Mouse (Mus musculus) hindbrain, embryonic 15.5 days (tissue): ENCODE measurements at regions not wholly inside any gene's neighbourhood (a gene's known extent, or its start where the extent isn't known, plus 50 kb on each side); places are given as distances from the start of the nearest gene placed in this dataset.
A peak's percentile ranks its signal among the peaks of the same experiment; 100 is the strongest.

ENCODE experiments used
- ATAC-seq: fragments of 200-750 bp; cut with Nextera tagmentation; 2 replicates; pipeline ENCODE4 v1.8.0; 2017; ENCODE audit warnings: low read depth, moderate number of reproducible peaks, moderate TSS enrichment; ENCODE audit not compliant: low FRiP score
- H3K27ac ChIP-seq: fragments of 300-500 bp; sonication (generic); replicated peaks from 2 replicates; pipeline ENCODE4 v1.5.1; 2015; ENCODE audit warnings: mild to moderate bottlenecking, inconsistent platforms
- H3K27me3 ChIP-seq: fragments of 300-500 bp; sonication (generic); 2 replicates; pipeline ENCODE4 v1.6.1; 2015; ENCODE audit warnings: control low read depth, inconsistent platforms
- H3K36me3 ChIP-seq: fragments of 300-500 bp; sonication (generic); 2 replicates; pipeline ENCODE4 v1.6.1; 2015; ENCODE audit warnings: control low read depth, inconsistent platforms
- H3K4me1 ChIP-seq: fragments of 300-500 bp; sonication (generic); replicated peaks from 2 replicates; pipeline ENCODE4 v1.6.1; 2015; ENCODE audit warnings: control low read depth, inconsistent platforms
- H3K4me2 ChIP-seq: fragments of 300-500 bp; sonication (generic); 2 replicates; pipeline ENCODE4 v1.6.1; 2015; ENCODE audit warnings: moderate library complexity, mild to moderate bottlenecking, inconsistent platforms
- H3K4me3 ChIP-seq: fragments of 300-500 bp; sonication (generic); 2 replicates; pipeline ENCODE4 v1.5.1; 2015; ENCODE audit warnings: mild to moderate bottlenecking, inconsistent platforms
- H3K9ac ChIP-seq: fragments of 300-500 bp; sonication (generic); 2 replicates; pipeline ENCODE4 v1.6.1; 2015; ENCODE audit warnings: inconsistent platforms
- H3K9me3 ChIP-seq: fragments of 300-500 bp; sonication (generic); 2 replicates; pipeline ENCODE4 v1.6.1; 2016; ENCODE audit warnings: control low read depth, inconsistent platforms
- WGBS: fragments of 180-500 bp; shearing (Covaris S2); methylation state at CpG from one replicate; pipeline ENCODE4 v1.1.7; 2015; 5-methylcytosine and 5-hydroxymethylcytosine counted together

- Histone ChIP-seq H3K9me3 (no peaks in the 10 kb centered on the region), H3K9ac (no peak overlapping the region), H3K27ac (no peak overlapping the region), H3K4me3 (no peak overlapping the region), H3K27me3 (no peaks in the 10 kb centered on the region), H3K4me2 (no peak overlapping the region), H3K4me1 (no peaks in the 10 kb centered on the region), H3K36me3 (no peaks in the 10 kb centered on the region)
- ATAC-seq, result no peak
- 89% methylated on average over 4 of the region's 4 CpGs for WGBS
Measured at GRCm38 (mm10) chr14:98772080-98772479, 222.0 kb downstream of the Rpl36a-ps1 start.

GRCm38 (mm10) chr14:98768845-98769244 is 225.3 kb downstream of the Rpl36a-ps1 start:
- Histone ChIP-seq H3K4me3 (no peak overlapping the region), H3K4me1 (no peaks in the 10 kb centered on the region), H3K9me3 (no peaks in the 10 kb centered on the region), H3K27ac (no peak overlapping the region), H3K4me2 (no peak overlapping the region), H3K27me3 (no peaks in the 10 kb centered on the region), H3K36me3 (no peaks in the 10 kb centered on the region), H3K9ac (no peak overlapping the region)
- no peak for ATAC-seq
- WGBS, result 85% methylated on average over 2 of the region's 2 CpGs

GRCm38 (mm10) chr14:98767481-98767880 is 226.6 kb downstream of the Rpl36a-ps1 start:
- no peaks in the 10 kb centered on the region for H3K9me3 ChIP-seq
- no peaks in the 10 kb centered on the region for H3K27me3 ChIP-seq
- ATAC-seq, result no peak
- H3K4me1 ChIP-seq, result no peaks in the 10 kb centered on the region
- H3K36me3 ChIP-seq, result no peaks in the 10 kb centered on the region
- H3K4me3 ChIP-seq, result no peak overlapping the region
- H3K9ac ChIP-seq, result no peak overlapping the region
- WGBS, result 86% methylated on average over 7 of the region's 7 CpGs
- no peak overlapping the region for H3K27ac ChIP-seq
- H3K4me2 ChIP-seq, result no peak overlapping the region

- no peak for ATAC-seq
- H3K4me1 ChIP-seq, result no peaks in the 10 kb centered on the region
- H3K27ac ChIP-seq, result no peak overlapping the region
- no peaks in the 10 kb centered on the region for H3K9me3 ChIP-seq
- H3K9ac ChIP-seq, result no peak overlapping the region
- no peaks in the 10 kb centered on the region for H3K36me3 ChIP-seq
- H3K4me3 ChIP-seq, result no peak overlapping the region
- no peaks in the 10 kb centered on the region for H3K27me3 ChIP-seq
- no peak overlapping the region for H3K4me2 ChIP-seq
Measured at GRCm38 (mm10) chr14:98765358-98765757, 228.8 kb downstream of the Rpl36a-ps1 start.

- H3K9ac ChIP-seq, result no peak overlapping the region
- no peak overlapping the region for H3K4me3 ChIP-seq
- WGBS, result 91% methylated on average over 6 of the region's 6 CpGs
- no peak for ATAC-seq
- H3K27ac ChIP-seq, result no peak overlapping the region
- no peaks in the 10 kb centered on the region for H3K4me1 ChIP-seq
- H3K36me3 ChIP-seq, result no peaks in the 10 kb centered on the region
- no peaks in the 10 kb centered on the region for H3K27me3 ChIP-seq
- no peaks in the 10 kb centered on the region for H3K9me3 ChIP-seq
- no peak overlapping the region for H3K4me2 ChIP-seq
Measured at GRCm38 (mm10) chr14:98750766-98751165, 243.4 kb downstream of the Rpl36a-ps1 start.

GRCm38 (mm10) chr14:98749086-98750027 is 244.8 kb downstream of the Rpl36a-ps1 start:
- no peak for ATAC-seq
- Histone ChIP-seq H3K36me3 (no peaks in the 10 kb centered on the region), H3K4me2 (no peak overlapping the region), H3K4me1 (no peaks in the 10 kb centered on the region), H3K9ac (no peak overlapping the region), H3K4me3 (no peak overlapping the region), H3K9me3 (no peaks in the 10 kb centered on the region), H3K27ac (no peak overlapping the region), H3K27me3 (no peaks in the 10 kb centered on the region)
- 68% methylated on average over 14 of the region's 14 CpGs for WGBS

GRCm38 (mm10) chr14:98747159-98747775 is 246.9 kb downstream of the Rpl36a-ps1 start:
- no peak overlapping the region for H3K4me3 ChIP-seq
- ATAC-seq, result no peak
- no peaks in the 10 kb centered on the region for H3K36me3 ChIP-seq
- H3K27ac ChIP-seq, result no peak overlapping the region
- no peaks in the 10 kb centered on the region for H3K27me3 ChIP-seq
- no peaks in the 10 kb centered on the region for H3K4me1 ChIP-seq
- H3K9me3 ChIP-seq, result no peaks in the 10 kb centered on the region
- peak overlapping the region; percentile 23; the same call in 1 of the 2 replicates for H3K4me2 ChIP-seq
- WGBS, result 78% methylated on average over 16 of the region's 16 CpGs
- H3K9ac ChIP-seq, result no peak overlapping the region

- H3K36me3 ChIP-seq, result no peaks in the 10 kb centered on the region
- no peaks in the 10 kb centered on the region for H3K4me1 ChIP-seq
- no peak overlapping the region for H3K4me3 ChIP-seq
- H3K9ac ChIP-seq, result no peak overlapping the region
- WGBS, result 91% methylated on average over 3 of the region's 3 CpGs
- no peak overlapping the region for H3K27ac ChIP-seq
- no peaks in the 10 kb centered on the region for H3K27me3 ChIP-seq
- H3K9me3 ChIP-seq, result no peaks in the 10 kb centered on the region
- no peak overlapping the region for H3K4me2 ChIP-seq
- ATAC-seq, result no peak
Measured at GRCm38 (mm10) chr14:98730375-98730774, 263.7 kb downstream of the Rpl36a-ps1 start.

- H3K9ac ChIP-seq, result no peak overlapping the region
- ATAC-seq, result no peak
- H3K27ac ChIP-seq, result no peak overlapping the region
- H3K36me3 ChIP-seq, result no peaks in the 10 kb centered on the region
- H3K9me3 ChIP-seq, result no peaks in the 10 kb centered on the region
- no peak overlapping the region for H3K4me3 ChIP-seq
- WGBS, result 83% methylated on average over 2 of the region's 2 CpGs
- H3K27me3 ChIP-seq, result no peaks in the 10 kb centered on the region
- H3K4me2 ChIP-seq, result no peak overlapping the region
- H3K4me1 ChIP-seq, result no peaks in the 10 kb centered on the region
Measured at GRCm38 (mm10) chr14:98728863-98729262, 265.3 kb downstream of the Rpl36a-ps1 start.

GRCm38 (mm10) chr14:98722481-98722880 is 271.6 kb downstream of the Rpl36a-ps1 start:
- WGBS, result 83% methylated on average over 9 of the region's 9 CpGs
- H3K27ac ChIP-seq, result no peak overlapping the region
- no peak overlapping the region for H3K4me2 ChIP-seq
- no peaks in the 10 kb centered on the region for H3K4me1 ChIP-seq
- no peaks in the 10 kb centered on the region for H3K36me3 ChIP-seq
- H3K9me3 ChIP-seq, result no peaks in the 10 kb centered on the region
- H3K4me3 ChIP-seq, result no peak overlapping the region
- no peaks in the 10 kb centered on the region for H3K27me3 ChIP-seq
- ATAC-seq, result no peak
- no peak overlapping the region for H3K9ac ChIP-seq

- 91% methylated on average over 2 of the region's 2 CpGs for WGBS
- no peak for ATAC-seq
Measured at GRCm38 (mm10) chr14:98721033-98721432, 273.1 kb downstream of the Rpl36a-ps1 start.

GRCm38 (mm10) chr14:98708045-98708444 is 286.1 kb downstream of the Rpl36a-ps1 start:
- no peaks in the 10 kb centered on the region for H3K36me3 ChIP-seq
- ATAC-seq, result no peak
- H3K27ac ChIP-seq, result no peak overlapping the region
- H3K27me3 ChIP-seq, result no peaks in the 10 kb centered on the region
- H3K9ac ChIP-seq, result no peak overlapping the region
- no peaks in the 10 kb centered on the region for H3K4me1 ChIP-seq
- H3K4me3 ChIP-seq, result no peak overlapping the region
- H3K9me3 ChIP-seq, result no peaks in the 10 kb centered on the region
- H3K4me2 ChIP-seq, result no peak overlapping the region
- WGBS, result 21% methylated on average over 2 of the region's 2 CpGs

More at GRCm38 (mm10) chr14:98721033-98721432, 273.1 kb downstream of the Rpl36a-ps1 start:
- Histone ChIP-seq H3K27me3 (no peaks in the 10 kb centered on the region), H3K9me3 (no peaks in the 10 kb centered on the region), H3K27ac (no peak overlapping the region), H3K36me3 (no peaks in the 10 kb centered on the region), H3K4me2 (no peak overlapping the region), H3K9ac (no peak overlapping the region), H3K4me3 (no peak overlapping the region), H3K4me1 (no peaks in the 10 kb centered on the region)
